Mouse (Mus musculus): ENCODE results near the gene Krt81.
A peak's percentile ranks its signal among the peaks of the same experiment; 100 is the strongest.

- no peak for TF ChIP-seq EP300 (IDR thresholded peaks at IDR 0.05; ENCODE audit: low read depth)
- TF ChIP-seq CTCF (IDR thresholded peaks at IDR 0.05; ENCODE audit: low read depth) = peak; percentile 33
Measured at GRCm38 (mm10) chr15:101459283-101459682, 4.3 kb downstream of the Krt81 start.

Measured in liver, postnatal 0 days (tissue).